Mouse (Mus musculus) spleen, adult 2 months (tissue): ENCODE measurements around the gene Amn.

ENCODE experiments used
- CTCF ChIP-seq: fragments of 200-500 bp; IDR thresholded peaks from 2 replicates; pipeline ENCODE4 v1.5.1; 2011; ENCODE audit warnings: mild to moderate bottlenecking, inconsistent platforms; ENCODE audit not compliant: insufficient read depth, insufficient read length, insufficient replicate concordance; ENCODE audit errors: extremely low read depth
- POLR2A ChIP-seq: fragments of 200-500 bp; IDR thresholded peaks from 2 replicates; pipeline ENCODE4 v1.6.1; 2011; ENCODE audit warnings: low read depth, low read length, inconsistent platforms

DNA sequence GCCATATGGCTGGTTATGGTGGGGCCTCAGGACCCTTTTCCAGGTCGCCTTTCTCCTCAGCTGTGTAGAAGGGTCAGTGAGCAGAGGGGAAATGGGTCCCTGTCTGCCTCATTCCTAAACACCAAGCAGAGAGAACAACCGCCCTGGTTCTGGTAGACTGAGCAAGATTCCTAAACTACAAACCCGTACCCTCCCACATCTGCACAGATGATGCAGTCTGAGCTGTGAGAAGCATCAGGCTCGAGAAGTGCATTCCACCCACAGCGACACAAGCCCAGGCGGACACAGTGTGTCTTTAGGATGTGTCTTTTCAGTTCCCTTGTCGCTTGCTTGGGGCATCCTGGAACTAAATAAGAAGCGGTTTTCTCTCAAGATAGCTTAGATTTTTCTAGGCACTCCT is 20.8 kb upstream of the Amn start:
- TF ChIP-seq CTCF (no peak), POLR2A (no peak)
